In the genomic region with DNA sequence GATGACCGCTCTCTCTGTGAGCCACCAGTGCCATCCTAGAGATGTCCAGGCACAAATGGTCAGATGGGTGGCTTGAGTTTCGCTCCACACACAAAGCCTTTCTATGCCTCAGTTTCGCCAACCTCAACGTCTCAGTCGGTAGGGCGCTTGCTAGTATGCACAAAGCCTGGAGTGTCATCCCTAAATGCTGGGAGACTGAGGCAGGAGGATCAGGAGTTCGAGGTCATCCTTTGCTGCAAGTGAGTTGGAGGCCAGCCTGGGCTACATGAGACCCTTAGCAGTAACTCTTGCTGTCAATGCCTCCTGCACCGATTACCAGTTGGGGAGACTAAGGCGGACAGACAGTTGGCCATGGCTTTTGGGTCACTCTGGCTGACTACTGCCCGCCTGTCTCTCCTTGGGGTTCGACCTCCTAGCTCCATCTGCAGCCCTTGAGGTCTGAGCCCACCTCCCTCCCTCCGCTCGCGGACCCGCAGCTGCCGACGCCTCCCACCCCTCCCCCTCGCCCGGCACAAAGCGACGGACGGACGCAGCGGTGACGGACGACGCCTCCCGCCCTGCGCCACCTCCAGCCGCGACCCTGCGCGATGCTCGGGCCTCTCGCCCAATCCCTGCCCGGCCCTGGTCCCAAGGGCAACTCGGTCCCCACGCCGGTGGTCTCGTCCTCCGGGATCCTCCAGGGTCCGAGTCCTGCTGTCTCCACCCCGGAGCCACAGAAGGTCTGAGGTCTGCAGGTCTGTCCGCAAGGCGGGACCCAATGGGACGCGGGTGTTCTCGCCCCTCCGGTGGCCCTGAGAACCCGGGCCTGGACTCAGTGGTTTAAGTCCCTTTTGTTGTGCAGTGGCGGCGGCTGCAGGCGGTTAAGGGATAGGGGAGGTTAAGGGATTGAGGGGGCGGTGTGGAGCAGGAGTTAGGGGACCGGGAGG, we compare ENCODE assay signal across 8 mouse cellular contexts. TPM values are rescaled to one million over a fixed set of nuclear protein-coding genes. Genes with fewer than 3 reads are reported as not detected.
DNase-seq lines count a peak whose midpoint lies in the region; ATAC-seq and TF ChIP-seq lines count a peak whose summit lies in the region.

A gene (plus strand): TSS at position 502 of the 926 bp plus-strand sequence.

- TF ChIP-seq POLR2A in kidney, adult 2 months (IDR thresholded peaks at IDR 0.05; ENCODE audit: low read depth, low read length): no peak

- no peaks in the 10 kb centered on the region for H3K36me3 ChIP-seq in kidney, adult 2 months (ENCODE audit: control insufficient read depth, insufficient read depth, low read length)
- no peaks in the 10 kb centered on the region; the same call in 1 of the 2 replicates for H3K36me3 ChIP-seq in forebrain, embryonic 16.5 days (ENCODE audit: control insufficient read depth, insufficient read depth)
- H3K36me3 ChIP-seq in kidney, postnatal 0 days (ENCODE audit: insufficient read depth, low read length): peaks cover 14% of the 10 kb centered on the region; the same call in 1 of the 2 replicates

- no peaks in the 10 kb centered on the region for H3K9me3 ChIP-seq in forebrain, embryonic 16.5 days (ENCODE audit: control insufficient read depth, low read length)
- H3K9me3 ChIP-seq in kidney, postnatal 0 days (replicated peaks; ENCODE audit: low read length): no peaks in the 10 kb centered on the region

- peak; percentile 58 for ATAC-seq in forebrain, embryonic 16.5 days
- peak; percentile 31 for ATAC-seq in kidney, postnatal 0 days (replicated peaks; ENCODE audit: low FRiP score, low read depth)
- no peak for ATAC-seq in inflammation-experienced regulatory T-cells, adult 6 months

- no peak for DNase-seq in kidney, adult 2 months
- no peak for DNase-seq in kidney, adult 9 months
- peak; percentile 62 to 75 for DNase-seq in cerebellum, adult 18-20 months
- peak; percentile 47 for DNase-seq in kidney, postnatal 0 days (ENCODE audit: low spot score)
- DNase-seq in lung, postnatal 4 days: peak; percentile 44 to 61
- DNase-seq in yolk sac, embryonic 10.5 days (ENCODE audit: low spot score): peak; percentile 42

- H3K4me2 ChIP-seq in forebrain, embryonic 16.5 days (ENCODE audit: low read length): peak within 1 kb of the TSS; percentile 84
- H3K4me2 ChIP-seq in kidney, postnatal 0 days (ENCODE audit: low read length): peak within 1 kb of the TSS; percentile 89

- H3K27me3 ChIP-seq in kidney, adult 2 months (replicated peaks; ENCODE audit: control insufficient read depth, insufficient read depth, low read length): no peaks in the 10 kb centered on the region
- no peaks in the 10 kb centered on the region for H3K27me3 ChIP-seq in forebrain, embryonic 16.5 days (replicated peaks; ENCODE audit: control insufficient read depth, insufficient read depth, low read length)
- no peaks in the 10 kb centered on the region for H3K27me3 ChIP-seq in kidney, postnatal 0 days (ENCODE audit: insufficient read depth, low read length)

- H3K27ac ChIP-seq in kidney, adult 2 months (ENCODE audit: insufficient read depth, low read depth, low read length): peak within 1 kb of the TSS; percentile 37
- peak within 1 kb of the TSS; percentile 59 for H3K27ac ChIP-seq in forebrain, embryonic 16.5 days (ENCODE audit: low read length)
- H3K27ac ChIP-seq in kidney, postnatal 0 days: peak within 1 kb of the TSS; percentile 50

- H3K4me1 ChIP-seq in kidney, adult 2 months (ENCODE audit: control insufficient read depth, insufficient read depth, low read length): peaks cover 7% of the 10 kb centered on the region; the same call in 1 of the 2 replicates
- H3K4me1 ChIP-seq in forebrain, embryonic 16.5 days (replicated peaks; ENCODE audit: control insufficient read depth, insufficient read depth, low read length): peaks cover 18% of the 10 kb centered on the region
- peaks cover 12% of the 10 kb centered on the region for H3K4me1 ChIP-seq in kidney, postnatal 0 days (replicated peaks; ENCODE audit: insufficient read depth, low read length)

- TF ChIP-seq CTCF in kidney, adult 2 months (conservative IDR thresholded peaks at IDR 0.05; ENCODE audit: insufficient read depth, insufficient read length, low read depth, low read length): no peak
- no peak for TF ChIP-seq CTCF in kidney, postnatal 0 days (IDR thresholded peaks at IDR 0.05; ENCODE audit: low read depth)

- H3K4me3 ChIP-seq in kidney, adult 2 months (ENCODE audit: insufficient read depth, low read depth, low read length): peak within 1 kb of the TSS; percentile 61
- H3K4me3 ChIP-seq in forebrain, embryonic 16.5 days (replicated peaks; ENCODE audit: low read length): peak within 1 kb of the TSS; percentile 78
- H3K4me3 ChIP-seq in kidney, postnatal 0 days (replicated peaks; ENCODE audit: low read depth, low read length): peak within 1 kb of the TSS; percentile 47

- peak within 1 kb of the TSS; percentile 95 for H3K9ac ChIP-seq in forebrain, embryonic 16.5 days (replicated peaks; ENCODE audit: low read depth, low read length)
- peak within 1 kb of the TSS; percentile 63 for H3K9ac ChIP-seq in kidney, postnatal 0 days (ENCODE audit: low read depth, low read length)

- WGBS in kidney, adult 2 months: 10% methylated on average over 55 of the region's 55 CpGs
- 7% methylated on average over 54 of the region's 55 CpGs for WGBS in forebrain, embryonic 16.5 days
- WGBS in kidney, postnatal 0 days: 8% methylated on average over 55 of the region's 55 CpGs

RNA-seq across cellular contexts. Expression of the gene that starts here (rescaled TPM):
- polyA plus RNA-seq in kidney, adult 2 months (2012; rRNA removed): 22.4 and 31.3 TPM in 2 replicates
- polyA plus RNA-seq in forebrain, embryonic 16.5 days (2015; fragmentation: Nextera tagmentation; extraction: Ambion mirVana): 98.2 and 129 TPM in 2 replicates
- polyA plus RNA-seq in kidney, postnatal 0 days (2015; fragmentation: Nextera tagmentation; extraction: Ambion mirVana): 54.2 and 56.6 TPM in 2 replicates
- under 1 TPM in 1 of 3 experiments, not detected in 2; 0.40 TPM for polyA plus RNA-seq in inflammation-experienced regulatory T-cells, adult 6 months (2017; shearing (Covaris generic))

Comparison
In these comparisons a context has a peak if more than half of its experiments do, and no peak if none do; other contexts are left out.
1. RNA of the gene that starts here (polyA plus RNA-seq): 98.2 to 129 TPM in forebrain, embryonic 16.5 days, 54.2 to 56.6 TPM in kidney, postnatal 0 days and 22.4 to 31.3 TPM in kidney, adult 2 months; 0.40 TPM in inflammation-experienced regulatory T-cells, adult 6 months; every median in the first group is over 10 times any median in the second.
2. DNase-seq: peak in cerebellum, adult 18-20 months (2 of 2), kidney, postnatal 0 days (single experiment), lung, postnatal 4 days (2 of 2) and yolk sac, embryonic 10.5 days (single experiment); none in kidney, adult 2 months (single experiment) and kidney, adult 9 months (single experiment).
3. Peak in every context shown above with its lines, with median percentiles within 50 percentile points of each other: H3K27ac ChIP-seq and H3K4me3 ChIP-seq.